Mouse (Mus musculus) left cerebral cortex, adult 8-10 months (tissue): Measurements from ENCODE around the gene Cachd1. TPM values are rescaled to one million over a fixed set of nuclear protein-coding genes. Genes with fewer than 3 reads are reported as not detected.

Experiments used
- DNase-seq, 2 experiments: peaks; one replicate each; pipeline ENCODE4 v3.0.0; 2022; ENCODE audit warnings: low spot score in 2 of 2
- total RNA-seq, 4 experiments: library from RNA; stranded (reverse); gene quantifications; 2 replicates each; pipeline ENCODE4 v1.2.4; 2022

The Cachd1 gene
- total RNA-seq, 4 experiments from 2014 or later: 11.9 to 19.9 (median 16.4) TPM

DNA sequence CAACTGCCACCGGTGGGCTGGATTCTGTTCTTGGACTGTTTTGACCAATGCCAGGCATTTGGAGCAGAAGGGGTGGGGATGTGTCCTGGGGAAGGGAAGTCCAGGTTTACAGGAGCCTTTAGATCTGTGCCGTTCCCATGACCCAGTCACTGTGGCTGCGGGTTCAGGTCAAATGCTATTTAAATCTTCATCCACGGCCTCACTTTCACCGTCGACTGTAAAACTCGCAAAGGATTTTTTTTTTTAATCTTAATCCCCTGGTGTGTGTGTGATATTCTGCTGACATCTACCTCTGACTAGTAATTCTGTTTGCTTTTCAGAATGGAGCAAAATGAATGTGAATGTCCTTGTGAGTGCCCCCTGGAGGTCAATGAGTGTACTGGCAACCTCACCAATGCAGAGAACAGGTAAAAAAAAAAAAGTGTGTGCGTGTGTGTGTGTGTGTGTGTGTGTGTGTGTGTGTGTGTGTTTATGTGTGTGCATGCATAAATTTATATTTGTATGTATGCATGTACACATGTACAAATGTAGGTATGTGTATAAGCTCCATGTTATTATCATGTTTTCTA lies 211.8 kb downstream of the Cachd1 start:
- DNase-seq: no peak

DNA sequence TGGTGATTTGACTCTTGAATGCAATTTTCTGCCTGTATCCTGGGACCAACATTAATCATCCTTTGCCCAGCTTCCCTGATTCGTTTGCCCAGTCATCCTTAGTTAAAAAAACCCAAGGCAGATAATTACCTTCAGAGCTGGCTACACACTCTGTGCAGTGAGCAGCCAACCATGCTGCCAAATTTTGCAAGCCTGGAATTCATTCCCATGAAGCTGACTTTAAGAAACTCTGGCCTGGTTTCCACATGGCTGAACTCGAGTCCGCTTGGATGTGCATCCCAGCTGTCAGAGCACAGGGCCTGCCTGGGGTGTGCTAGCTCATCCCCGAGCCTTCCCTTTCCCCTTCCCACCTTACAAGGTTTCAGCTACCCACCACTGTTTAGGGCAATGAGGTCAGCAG lies 214.5 kb downstream of the Cachd1 start:
- no peak for DNase-seq

DNA sequence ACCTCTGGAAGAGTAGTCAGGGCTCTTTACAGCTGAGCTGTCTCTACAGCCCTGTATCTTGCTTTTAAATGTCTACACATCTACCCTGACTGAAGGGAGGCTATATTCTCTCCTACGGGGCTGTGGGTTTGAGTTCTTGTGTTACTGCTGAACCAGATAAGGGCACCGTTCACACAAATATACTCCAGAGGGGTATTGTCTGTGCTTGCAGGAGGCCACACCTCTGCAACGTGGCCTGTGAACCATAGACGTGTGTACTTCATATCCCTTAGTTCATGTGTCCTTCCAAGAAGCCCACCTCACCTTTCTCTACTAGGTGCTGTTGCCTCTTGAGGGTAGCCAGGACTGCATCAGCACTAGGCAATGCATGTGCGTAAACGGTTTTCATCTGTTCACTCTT lies 215.6 kb downstream of the Cachd1 start:
- DNase-seq: no peak

DNA sequence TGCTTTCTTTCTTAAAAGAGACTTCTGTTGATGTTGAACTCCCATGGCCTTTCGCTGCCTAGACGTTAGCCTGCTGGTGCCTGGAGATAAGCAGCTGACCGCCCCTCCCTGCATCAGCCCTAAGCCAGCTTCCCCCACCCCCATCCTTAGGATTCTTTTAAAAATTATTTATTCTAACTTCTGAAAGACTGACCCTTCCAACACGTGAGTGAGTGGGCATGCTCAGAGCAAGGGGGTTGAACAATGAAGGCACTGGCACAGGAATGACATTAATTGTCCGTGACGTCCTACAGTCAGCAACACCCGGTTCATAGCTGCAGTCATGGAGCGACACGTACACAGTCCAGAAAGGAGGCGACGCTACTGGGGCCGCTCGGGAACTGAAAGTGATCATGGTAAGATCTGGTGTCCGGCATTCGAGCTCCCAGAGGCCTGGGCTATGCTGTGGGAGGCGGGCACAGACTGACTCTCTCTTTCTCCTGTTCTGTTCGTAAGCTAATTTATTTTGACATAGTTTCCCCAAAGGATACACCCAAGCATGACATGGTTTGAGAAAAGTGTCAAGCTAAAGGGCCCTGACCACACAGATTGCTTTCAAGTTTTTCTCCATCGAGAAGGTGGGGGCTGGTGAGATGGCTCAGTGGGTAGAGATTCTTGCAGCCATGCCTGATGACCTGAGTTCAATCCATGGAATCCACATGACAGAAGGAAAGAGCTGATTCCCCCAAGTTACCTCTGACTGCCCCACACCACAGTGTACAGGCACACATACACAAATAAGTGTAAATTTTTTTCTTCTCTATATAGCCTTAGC lies 218.2 kb downstream of the Cachd1 start:
- DNase-seq: no peak

DNA sequence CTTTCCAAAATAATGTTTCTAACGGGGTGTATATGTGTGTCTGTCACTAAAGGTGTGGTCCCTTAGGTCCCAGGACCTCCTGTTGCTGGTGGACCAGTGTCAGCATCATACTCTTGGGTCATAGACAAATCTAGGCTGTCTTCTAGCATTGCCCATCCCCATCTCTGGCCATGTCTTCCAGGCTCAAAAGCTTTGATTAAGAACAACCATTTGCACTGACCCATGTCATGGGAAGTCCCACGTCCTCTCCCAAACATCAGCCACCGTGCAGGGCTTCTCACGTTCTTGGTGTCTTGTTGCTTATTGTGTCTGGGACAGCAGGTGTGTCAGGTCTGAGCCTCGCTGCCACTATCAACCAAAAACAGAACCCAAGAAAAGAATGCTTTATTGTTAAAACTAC lies 219.1 kb downstream of the Cachd1 start:
- DNase-seq: no peak

DNA sequence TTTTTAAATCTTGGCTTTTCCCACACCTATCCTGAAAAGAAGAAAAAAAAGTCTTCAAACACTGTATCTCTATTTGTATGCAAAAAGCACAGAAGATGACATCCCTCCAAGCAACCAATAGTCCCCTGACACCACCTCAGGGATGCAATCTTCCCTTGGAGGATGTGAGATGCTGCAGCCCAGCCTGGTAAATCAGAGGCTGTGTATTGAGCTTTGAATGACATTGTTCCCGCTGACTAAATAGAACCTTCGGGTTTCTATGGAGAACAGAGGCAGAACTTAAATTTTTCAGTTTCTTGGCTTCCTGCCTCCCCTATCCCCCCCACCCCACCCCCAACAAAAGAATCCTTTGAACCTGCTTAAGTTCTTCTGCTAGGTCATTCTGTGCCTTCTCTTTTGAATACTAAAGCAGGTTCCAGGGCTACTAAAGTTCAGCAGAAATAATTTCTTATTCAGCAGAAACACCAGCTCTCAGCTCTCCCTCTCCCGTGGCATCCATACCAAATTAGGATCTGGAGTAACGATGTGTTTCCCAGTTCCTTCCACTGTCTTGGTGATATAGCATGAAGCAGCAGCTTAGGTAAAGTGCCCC lies 219.7 kb downstream of the Cachd1 start:
- no peak for DNase-seq

DNA sequence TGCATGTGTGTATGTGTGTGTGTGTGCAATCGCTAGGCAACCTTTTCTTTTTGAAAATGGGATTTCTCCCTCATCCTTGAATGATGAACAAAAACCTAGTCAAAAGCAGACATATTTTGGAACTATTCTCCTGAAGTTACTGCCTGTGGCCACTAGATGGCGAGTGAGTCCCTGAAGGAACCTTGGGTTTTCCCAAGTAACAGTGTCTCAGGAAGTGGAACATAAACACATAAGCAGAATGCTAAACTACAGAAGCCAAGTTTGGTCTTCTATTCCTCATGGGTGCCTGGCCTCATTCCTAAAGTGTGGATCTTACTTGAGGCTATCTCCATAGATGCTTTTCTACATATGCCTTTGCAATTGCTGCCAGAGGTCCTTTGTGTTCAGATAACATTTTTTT lies 221.7 kb downstream of the Cachd1 start:
- no peak for DNase-seq

DNA sequence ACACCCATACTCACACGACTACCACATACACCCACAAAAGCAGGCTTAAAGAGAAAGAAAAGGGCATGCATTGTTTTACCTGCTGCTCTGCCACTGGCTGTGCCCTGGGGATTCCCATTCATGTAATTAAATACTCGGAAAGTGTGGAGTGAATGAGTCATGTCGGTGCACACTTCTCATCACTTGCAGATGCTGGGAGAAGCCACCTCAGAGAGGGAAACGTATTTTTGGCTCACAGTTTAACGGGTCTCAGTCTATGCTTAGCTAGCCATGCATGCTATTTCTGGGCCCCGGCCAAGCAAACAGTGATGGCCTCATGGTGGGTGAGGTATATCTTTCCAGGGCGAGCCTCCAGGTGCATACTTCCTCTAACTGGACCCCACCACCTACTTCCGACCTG lies 222.4 kb downstream of the Cachd1 start:
- no peak for DNase-seq

DNA sequence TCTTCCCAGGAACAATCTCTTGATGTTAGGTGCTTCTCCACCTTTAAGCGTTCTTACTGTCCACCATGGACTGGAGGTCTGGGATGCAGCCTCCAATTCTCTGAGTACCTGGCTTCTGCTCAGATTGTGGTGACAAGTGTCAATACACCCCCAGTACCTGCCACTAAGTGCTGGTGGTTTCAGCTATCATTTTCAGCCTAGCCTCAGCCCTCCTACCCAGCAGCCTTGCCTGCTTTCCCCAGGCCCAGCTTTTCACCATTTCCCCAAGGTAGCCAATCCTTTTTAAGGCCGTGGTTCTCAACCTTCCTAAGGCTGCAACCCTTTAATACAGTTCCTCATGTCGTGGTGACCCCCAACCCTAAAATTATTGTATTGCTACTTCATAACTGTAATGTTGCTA lies 224.1 kb downstream of the Cachd1 start:
- DNase-seq: no peak

DNA sequence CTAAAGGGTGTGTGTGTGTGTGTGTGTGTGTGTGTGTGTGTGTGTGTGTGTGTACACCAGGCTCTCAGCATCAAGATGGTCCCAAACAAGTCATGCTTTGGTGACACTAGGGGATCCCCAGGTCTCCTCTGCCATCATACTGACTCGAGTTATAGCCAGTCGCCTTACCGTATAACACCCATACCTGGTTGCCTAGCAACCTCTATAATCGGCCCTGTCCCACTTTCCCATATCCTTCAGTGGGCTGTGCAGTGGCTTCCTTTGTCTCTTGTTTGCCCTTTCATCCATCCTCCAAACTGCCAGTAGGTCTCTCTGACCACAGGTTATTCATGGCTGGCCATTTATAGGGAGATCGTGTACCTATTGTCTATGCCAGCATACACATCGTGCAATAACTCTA lies 224.6 kb downstream of the Cachd1 start:
- no peak for DNase-seq

DNA sequence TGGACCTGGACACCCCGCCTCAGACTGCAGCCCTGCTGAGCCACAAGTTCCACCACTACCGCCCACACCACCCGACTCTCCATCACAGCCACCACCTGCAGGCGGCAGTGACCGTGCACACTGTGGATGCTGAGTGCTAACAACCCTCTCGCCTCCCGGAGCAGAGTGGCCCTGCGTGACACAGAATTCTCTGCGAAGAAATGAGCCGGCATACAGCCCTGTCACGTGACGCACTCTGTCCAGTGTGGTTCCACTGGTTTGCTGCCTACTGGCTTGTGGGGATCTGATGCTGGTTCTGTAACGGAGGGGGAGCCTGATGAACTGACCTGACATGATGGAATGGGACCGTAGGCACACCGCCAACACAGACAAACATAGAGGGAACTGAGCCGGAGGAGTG lies 226.5 kb downstream of the Cachd1 start:
- DNase-seq: no peak

DNA sequence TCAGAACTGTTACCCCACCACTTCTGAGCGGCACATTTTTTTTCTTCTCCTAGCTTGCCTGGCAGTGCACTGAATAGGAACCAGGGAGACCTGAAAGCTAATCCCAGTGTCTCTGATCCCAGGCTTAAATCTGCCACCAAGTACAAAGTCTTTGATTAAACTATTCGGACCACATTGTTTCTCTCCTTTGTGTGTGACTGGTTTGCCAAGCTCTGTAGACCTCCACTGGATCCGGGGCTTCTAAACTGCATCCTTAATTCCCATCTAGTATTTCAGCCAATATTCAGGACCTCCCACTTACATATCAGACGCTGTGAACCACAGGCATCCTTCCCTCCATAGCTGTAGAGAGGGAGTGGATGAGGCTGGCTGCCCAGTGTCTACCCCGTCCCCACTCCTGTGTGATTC lies 231.9 kb downstream of the Cachd1 start:
- DNase-seq: no peak

DNA sequence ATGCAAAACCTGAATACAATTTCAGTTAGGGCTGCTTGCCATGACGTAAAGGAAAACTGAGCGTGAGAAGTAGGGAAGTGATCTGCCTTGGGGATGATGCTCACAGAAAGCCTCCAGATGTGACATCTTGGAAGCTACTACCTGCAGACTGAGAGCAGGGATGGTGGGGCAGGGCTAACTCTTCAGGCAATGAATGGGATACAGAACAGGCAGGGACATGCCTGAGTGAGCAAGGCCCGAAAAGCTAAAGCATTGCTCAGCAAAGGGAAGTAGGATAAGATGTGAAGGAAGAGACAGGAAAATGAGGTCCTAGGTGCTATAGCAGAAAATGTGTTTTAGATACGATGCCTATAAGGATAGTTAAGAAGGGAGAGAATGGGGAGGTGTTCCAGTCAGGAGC lies 232.6 kb downstream of the Cachd1 start:
- DNase-seq: no peak

DNA sequence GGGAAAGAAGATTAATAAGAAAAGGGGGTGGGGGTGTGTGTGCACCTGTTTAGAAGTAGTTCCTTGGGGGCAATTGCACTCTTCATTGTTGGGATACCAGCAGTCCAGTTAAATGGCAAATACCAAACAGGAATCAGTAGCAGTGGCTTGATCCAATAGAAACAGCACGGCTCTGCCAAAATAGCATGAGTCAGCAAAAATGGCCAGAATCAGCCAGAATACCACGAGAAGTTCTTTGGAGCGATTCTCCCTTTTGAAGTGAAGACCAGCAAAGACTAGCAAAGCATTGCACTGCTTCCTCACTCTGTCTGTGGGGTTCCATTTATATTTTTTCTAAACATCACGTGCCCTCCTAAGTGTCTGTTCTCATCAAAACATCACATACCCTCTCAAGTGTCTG lies 241.3 kb downstream of the Cachd1 start:
- no peak for DNase-seq

DNA sequence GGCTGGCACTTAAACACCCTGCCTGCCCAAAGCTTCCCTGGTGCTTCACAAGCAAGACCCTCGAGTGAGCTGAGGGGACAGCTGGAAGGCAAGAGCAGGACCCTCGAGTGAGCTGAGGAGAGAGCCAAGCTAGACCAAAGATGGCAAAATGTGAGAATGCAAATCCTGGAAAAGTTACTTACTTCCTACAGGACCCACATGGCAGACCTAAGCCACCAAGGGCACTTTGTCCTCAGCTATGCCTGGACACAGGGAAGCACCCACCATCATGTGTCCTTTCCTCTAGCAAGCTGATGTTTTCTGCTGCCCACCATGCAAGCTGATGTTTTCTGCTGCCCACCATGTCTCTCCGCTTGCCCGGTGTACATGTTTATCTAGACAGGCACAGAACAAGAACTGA lies 244.1 kb downstream of the Cachd1 start, which contains the start of gene Gm10577:
TSS of gene Gm10577 (minus strand) at position 101 of the 400 bp plus-strand sequence.
- no peak for DNase-seq

DNA sequence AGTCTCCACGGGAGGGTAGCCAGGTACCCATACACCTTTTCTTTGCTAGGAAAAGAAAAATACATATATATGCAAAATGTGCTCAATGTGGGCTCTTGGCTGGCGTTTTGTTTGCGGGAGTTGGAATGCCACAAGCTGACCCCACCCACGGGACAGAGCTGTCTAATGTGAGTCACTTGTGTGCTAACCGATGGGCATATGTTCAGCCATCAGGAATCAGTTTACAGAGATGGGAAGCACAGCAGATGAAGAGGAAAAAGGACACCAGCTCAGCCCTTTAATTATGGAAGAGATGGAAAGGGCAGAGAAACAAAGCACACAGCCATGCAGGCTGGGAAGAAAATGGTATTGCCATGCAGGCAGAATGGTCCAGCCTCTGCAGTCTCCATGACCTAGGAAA lies 250.1 kb downstream of the Cachd1 start:
- peak in 1 of 2 experiments; percentile 48 for DNase-seq

DNA sequence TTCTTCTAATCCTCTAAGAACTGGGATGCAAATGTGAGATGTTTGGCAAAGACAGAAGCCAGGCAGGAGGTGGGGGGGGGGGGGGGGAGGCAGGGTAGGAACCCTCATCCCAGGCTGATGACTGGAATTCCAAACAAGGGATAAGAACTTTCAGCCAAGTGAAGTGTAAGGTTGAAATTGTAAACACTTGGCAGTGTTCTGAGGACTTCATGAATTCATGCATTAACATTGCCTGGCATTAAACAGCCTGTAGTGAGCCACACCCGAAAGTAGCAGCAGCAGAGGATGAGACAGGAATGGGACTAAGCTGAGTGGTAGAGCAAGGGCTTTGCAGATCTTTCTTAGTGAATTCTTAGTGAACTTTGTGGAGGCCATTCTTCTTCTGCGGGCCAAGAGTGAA lies 250.5 kb downstream of the Cachd1 start:
- peak in 1 of 2 experiments; percentile 20 for DNase-seq

DNA sequence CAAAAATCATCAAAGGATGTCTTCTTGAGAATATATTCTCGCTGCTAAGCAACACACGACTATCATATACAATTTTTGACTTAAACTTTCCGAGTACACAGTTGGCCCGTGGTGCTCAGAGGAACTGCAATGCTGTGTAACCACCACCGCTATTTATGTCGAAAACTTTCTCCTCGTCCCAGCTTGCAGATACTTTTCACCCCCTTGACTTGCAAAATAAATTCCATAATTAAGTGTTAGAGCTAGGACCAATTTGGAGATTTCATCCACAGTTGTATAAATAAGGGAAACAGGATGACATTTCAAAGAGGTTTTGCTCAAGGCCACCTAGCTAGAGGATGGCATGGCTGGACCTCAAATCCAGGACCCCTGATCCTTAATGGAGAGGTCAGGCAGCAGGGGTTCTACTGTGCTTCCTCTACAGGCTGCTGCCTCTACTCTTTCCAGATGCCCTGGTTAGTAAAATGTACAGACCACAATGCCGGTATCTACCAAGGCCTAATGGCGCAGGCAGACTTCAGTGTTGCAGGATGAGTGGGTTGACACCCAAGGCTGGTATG lies 251.5 kb downstream of the Cachd1 start:
- DNase-seq: no peak

DNA sequence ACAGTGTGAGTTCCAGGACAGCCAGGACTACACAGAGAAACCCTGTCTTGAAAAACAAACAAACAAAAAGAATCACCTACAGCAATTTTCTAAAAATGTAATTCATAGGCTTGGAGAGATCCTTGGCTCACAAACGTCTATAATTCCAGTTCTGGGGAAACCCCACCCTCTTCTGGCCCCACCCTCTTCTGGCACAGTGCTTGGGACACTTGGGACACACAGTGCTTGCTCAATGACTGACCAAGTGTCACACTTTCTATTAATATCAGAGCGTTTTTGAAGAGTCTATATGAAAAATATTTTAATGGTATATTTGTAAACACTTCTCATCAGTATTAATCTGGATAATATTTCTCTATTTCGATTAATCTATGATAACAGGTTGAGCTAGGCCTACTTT lies 256.6 kb downstream of the Cachd1 start:
- DNase-seq: no peak

DNA sequence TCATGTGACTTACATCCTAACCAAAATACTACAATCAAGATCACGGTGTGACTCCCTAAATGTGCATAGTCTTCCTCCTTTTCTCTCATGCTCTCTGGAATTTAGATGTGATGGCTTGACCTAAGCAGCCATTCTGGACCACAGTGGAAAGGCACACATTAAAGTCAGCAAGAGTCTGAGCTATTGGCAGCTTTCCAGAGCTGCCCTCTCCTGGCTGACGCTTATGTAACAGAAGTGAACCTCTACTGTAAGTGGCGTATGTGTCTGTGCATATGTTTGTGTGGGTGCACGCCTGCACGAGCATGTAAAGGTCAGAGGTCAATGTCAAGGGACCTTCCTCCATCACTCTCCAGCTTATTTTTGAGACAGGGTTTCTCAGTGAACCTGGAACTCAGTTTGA lies 258.7 kb downstream of the Cachd1 start:
- DNase-seq: no peak

DNA sequence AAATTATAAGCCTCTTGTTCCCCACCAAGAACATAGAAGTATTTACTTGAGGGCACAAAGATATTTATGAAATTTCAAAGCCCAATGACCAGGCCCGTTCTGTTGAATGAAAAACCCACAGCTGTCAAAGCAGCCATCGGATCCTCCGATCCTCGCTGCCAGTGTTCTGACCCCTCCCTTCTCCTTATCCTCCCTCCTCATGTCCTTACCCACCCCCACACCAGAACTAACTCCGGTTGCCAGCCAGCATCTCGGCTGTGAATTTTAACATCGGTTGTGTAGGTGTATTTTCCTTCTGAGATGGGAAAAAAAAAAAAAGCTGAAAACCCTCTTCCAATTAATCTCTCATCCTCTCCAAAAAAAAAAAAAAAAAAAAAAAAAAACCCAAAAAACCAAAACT lies 260.7 kb downstream of the Cachd1 start:
- peak in 1 of 2 experiments; percentile 68 for DNase-seq

DNA sequence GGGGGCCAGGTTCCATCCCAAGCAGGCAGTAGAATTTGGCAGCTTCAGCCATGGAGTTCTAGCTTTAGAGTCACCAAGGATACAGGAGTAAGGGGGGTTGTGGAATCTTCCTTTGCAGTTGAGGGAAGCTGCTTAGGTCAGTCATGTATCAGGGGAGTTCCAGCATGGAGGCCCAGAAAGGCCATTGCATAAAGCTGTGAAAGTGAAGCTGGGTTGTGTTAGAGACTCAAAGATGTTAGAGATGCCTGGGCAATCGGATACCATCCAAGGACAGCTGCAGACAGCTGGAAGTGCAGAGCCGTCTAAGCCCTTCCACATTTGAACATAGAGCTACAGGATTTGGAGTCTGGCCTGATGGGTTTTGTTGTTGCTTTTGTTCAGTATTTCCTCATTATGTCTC lies 267.2 kb downstream of the Cachd1 start:
- no peak for DNase-seq

DNA sequence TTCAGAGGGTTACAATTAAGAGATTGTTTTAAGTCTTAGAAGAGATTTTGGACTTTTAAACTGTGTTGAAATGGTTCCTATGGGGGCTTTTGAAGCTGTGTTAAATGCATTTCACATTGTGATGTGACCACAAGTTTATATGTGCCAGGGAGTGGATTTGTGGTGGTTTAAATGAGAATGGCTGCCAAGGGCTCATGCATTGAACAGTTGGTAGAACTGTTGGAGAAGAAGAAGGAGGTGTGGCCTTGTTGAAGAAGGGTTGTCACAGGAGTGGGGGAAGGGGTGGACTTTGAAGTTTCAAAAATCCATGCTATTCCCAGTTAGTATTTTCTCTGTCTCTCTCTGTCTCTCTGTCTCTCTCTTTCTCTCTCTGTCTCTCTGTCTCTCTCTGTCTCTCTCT lies 267.7 kb downstream of the Cachd1 start:
- no peak for DNase-seq
